Mouse (Mus musculus) kidney, embryonic 16.5 days (tissue): ENCODE measurements around the gene Olfr1513. TPM values are rescaled to one million over a fixed set of nuclear protein-coding genes. Genes with fewer than 3 reads are reported as not detected.
"Not testable (repeated sequence)": the region's sequence is repeated elsewhere in the genome, so short reads cannot be mapped to it uniquely, and the experiment has no call there.

ENCODE experiments used
- ATAC-seq: fragments of 200-750 bp; cut with Nextera tagmentation; 2 replicates; pipeline ENCODE4 v1.8.0; 2017; ENCODE audit warnings: moderate TSS enrichment; ENCODE audit not compliant: low FRiP score, low TSS enrichment
- H3K27ac ChIP-seq: fragments of 300-500 bp; sonication (generic); 2 replicates; pipeline ENCODE4 v1.5.1; 2014; ENCODE audit warnings: low read length
- H3K27me3 ChIP-seq: fragments of 300-500 bp; sonication (generic); 2 replicates; pipeline ENCODE4 v1.6.1; 2014; ENCODE audit warnings: low read length, control low read depth, mixed read lengths; ENCODE audit not compliant: insufficient read depth
- H3K36me3 ChIP-seq: fragments of 300-500 bp; sonication (generic); 2 replicates; pipeline ENCODE4 v1.6.1; 2014; ENCODE audit warnings: low read length, control low read depth, mixed read lengths; ENCODE audit not compliant: insufficient read depth
- H3K4me1 ChIP-seq: fragments of 300-500 bp; sonication (generic); 2 replicates; pipeline ENCODE4 v1.6.1; 2014; ENCODE audit warnings: low read length, control low read depth, mixed read lengths; ENCODE audit not compliant: insufficient read depth
- H3K4me2 ChIP-seq: fragments of 300-500 bp; sonication (generic); replicated peaks from 2 replicates; pipeline ENCODE4 v1.6.1; 2014; ENCODE audit warnings: low read depth, low read length
- H3K4me3 ChIP-seq: fragments of 300-500 bp; sonication (generic); 2 replicates; pipeline ENCODE4 v1.5.1; 2014; ENCODE audit warnings: mild to moderate bottlenecking, low read length
- H3K9ac ChIP-seq: fragments of 300-500 bp; sonication (generic); replicated peaks from 2 replicates; pipeline ENCODE4 v1.6.1; 2014; ENCODE audit warnings: low read length
- H3K9me3 ChIP-seq: fragments of 300-500 bp; sonication (generic); 2 replicates; pipeline ENCODE4 v1.6.1; 2016; ENCODE audit warnings: low read length, control low read depth
- WGBS: fragments of 180-500 bp; shearing (Covaris S2); extraction: QIAGEN DNeasy Blood & Tissue Kit; methylation state at CpG from one replicate; pipeline ENCODE4 v1.1.7; 2014; 5-methylcytosine and 5-hydroxymethylcytosine counted together
- polyA plus RNA-seq: library from polyadenylated mRNA; unstranded; fragments of >200 nt; fragmentation: Nextera tagmentation; extraction: Ambion mirVana; gene quantifications from 2 replicates; pipeline ENCODE4 v1.2.1, GENCODE M21; 2015

The Olfr1513 gene
- polyA plus RNA-seq, 1 experiment from 2014 or later: not detected

DNA sequence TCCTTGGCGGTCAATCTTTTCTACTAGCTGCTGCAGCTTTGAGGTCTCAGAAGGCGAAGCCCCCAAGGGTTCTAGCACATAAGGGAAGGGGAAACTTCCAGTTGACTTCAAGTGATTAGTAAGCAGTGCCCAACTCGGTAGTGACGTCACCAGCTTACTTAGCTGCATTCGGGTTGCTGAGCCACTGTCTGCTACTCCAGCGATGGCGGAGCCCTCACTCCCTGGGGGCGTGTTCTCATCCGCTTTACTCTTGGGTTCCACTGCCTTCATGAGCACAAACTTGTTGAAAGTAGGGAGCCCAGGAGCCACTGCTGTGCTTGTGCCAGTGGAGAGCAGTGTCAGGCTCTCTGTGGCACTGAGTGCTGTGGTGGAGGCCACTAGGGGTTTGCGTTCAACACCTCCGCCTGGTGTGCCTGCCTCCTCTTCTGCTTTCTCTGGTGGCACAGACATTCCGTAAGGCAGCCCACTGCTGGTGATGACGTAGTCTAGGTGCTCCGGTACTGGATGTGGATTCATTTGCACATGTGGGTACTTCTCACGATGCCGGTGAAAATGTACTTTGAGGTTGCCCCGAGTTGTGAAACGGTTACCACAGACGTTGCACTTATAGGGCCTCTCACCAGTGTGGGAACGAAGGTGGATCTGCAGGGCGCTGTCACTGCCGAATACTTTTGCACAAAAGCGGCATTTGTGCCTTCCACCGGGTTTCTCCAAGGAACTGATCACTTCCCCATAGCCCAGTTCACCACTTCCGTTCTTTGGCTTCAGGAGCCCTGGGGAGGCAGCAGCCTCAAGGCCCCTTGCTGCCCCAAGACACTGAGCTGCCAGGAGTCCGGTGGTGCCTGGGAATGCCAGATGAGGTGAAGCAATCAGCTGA is 42.0 kb downstream of the Olfr1513 start:
- ATAC-seq: no peak
- Histone ChIP-seq H3K36me3 (peaks cover 47% of the 10 kb centered on the region), H3K4me1 (peaks cover 39% of the 10 kb centered on the region), H3K27me3 (no peaks in the 10 kb centered on the region), H3K4me2 (peak overlapping the region; percentile 72), H3K27ac (no peak overlapping the region), H3K9me3 (peaks cover 6% of the 10 kb centered on the region; the same call in 1 of the 2 replicates), H3K4me3 (peak overlapping the region; percentile 88), H3K9ac (0 out of 2 replicates have a peak overlapping the region, but pooled peaks have one; percentile 94)
- 86% methylated on average over 26 of the region's 26 CpGs for WGBS

- H3K4me3 ChIP-seq: no peak overlapping the region
- no peak overlapping the region for H3K27ac ChIP-seq
- H3K4me1 ChIP-seq: peaks cover 35% of the 10 kb centered on the region
- H3K9me3 ChIP-seq: peaks cover 6% of the 10 kb centered on the region; the same call in 1 of the 2 replicates
- no peak for ATAC-seq
- no peak overlapping the region for H3K9ac ChIP-seq
- no peaks in the 10 kb centered on the region for H3K27me3 ChIP-seq
- 95% methylated on average over 2 of the region's 2 CpGs for WGBS
- no peak overlapping the region for H3K4me2 ChIP-seq
- peaks cover 47% of the 10 kb centered on the region for H3K36me3 ChIP-seq
Measured at GRCm38 (mm10) chr14:52310906-52311305, 45.3 kb downstream of the Olfr1513 start.

DNA sequence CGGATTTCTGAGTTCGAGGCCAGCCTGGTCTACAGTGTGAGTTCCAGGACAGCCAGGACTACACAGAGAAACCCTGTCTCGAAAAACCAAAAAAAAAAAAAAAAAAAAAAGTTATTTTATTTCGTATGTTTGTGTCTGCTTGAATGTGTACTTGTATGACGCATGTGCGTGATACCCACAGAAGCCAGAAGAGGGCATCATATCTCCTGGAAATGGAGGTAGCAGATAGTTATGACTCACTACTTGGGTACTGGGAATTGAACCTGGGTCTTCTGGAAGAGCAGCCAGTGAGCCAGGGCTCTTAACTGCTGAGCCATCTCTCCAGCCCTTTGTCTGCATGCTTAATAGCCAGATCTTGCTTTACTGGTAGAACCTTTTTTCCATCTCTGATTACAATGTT is 45.9 kb downstream of the Olfr1513 start:
- ATAC-seq, H3K9me3 ChIP-seq, H3K4me3 ChIP-seq, H3K9ac ChIP-seq, H3K4me2 ChIP-seq, H3K27me3 ChIP-seq, H3K27ac ChIP-seq: not testable (repeated sequence)
- Histone ChIP-seq H3K4me1 (peaks cover 35% of the 10 kb centered on the region), H3K36me3 (peaks cover 47% of the 10 kb centered on the region)
- 96% methylated on average over 5 of the region's 6 CpGs for WGBS

DNA sequence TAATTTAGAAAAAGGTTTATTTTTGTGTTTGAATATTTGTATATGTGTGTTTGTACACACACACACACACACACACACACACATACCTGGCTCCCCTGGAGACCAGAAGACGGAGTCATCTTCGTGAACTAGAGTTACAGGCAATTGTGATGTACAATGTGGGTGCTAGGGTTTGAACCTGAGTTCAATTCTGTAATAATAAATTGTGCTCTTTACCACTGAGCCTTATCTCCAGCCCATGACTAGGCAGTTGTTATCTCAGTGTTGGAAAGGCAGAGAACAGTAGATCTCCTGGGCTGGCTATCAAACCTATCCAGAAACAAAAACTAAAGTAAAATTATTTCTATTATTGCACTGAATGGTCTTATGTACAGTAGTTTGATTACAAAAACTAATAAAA is 50.1 kb downstream of the Olfr1513 start:
- Histone ChIP-seq H3K4me3 (no peak overlapping the region), H3K4me2 (no peak overlapping the region), H3K4me1 (peaks cover 8% of the 10 kb centered on the region; the same call in 1 of the 2 replicates), H3K27ac (no peak overlapping the region), H3K9ac (no peak overlapping the region), H3K27me3 (no peaks in the 10 kb centered on the region), H3K36me3 (peaks cover 8% of the 10 kb centered on the region), H3K9me3 (peaks cover 6% of the 10 kb centered on the region; the same call in 1 of the 2 replicates)
- ATAC-seq: no peak
- WGBS: 91% methylated on average over 2 of the region's 2 CpGs

GRCm38 (mm10) chr14:52304644-52305271 is 51.5 kb downstream of the Olfr1513 start, which contains the start of gene Mettl3:
Gene Mettl3 (minus strand): TSS chr14:52305128.
- peaks cover 8% of the 10 kb centered on the region; the same call in 1 of the 2 replicates for H3K4me1 ChIP-seq
- H3K4me2 ChIP-seq: peak within 1 kb of the TSS; percentile 59
- H3K36me3 ChIP-seq: peaks cover 8% of the 10 kb centered on the region
- no peaks in the 10 kb centered on the region for H3K27me3 ChIP-seq
- WGBS: under 1% methylated on average over 46 of the region's 46 CpGs
- ATAC-seq: peak; percentile 96
- peak within 1 kb of the TSS; percentile 82 for H3K9ac ChIP-seq
- no peaks in the 10 kb centered on the region for H3K9me3 ChIP-seq
- H3K4me3 ChIP-seq: peak within 1 kb of the TSS; percentile 84
- peak within 1 kb of the TSS; percentile 97 for H3K27ac ChIP-seq

- ATAC-seq, H3K9me3 ChIP-seq, H3K27ac ChIP-seq, H3K4me3 ChIP-seq, H3K9ac ChIP-seq, H3K27me3 ChIP-seq, H3K4me1 ChIP-seq: not testable (repeated sequence)
- Histone ChIP-seq H3K4me2 (peak overlapping the region; percentile 59; the same call in 1 of the 2 replicates), H3K36me3 (peaks cover 18% of the 10 kb centered on the region)
- 94% methylated on average over 3 of the region's 3 CpGs for WGBS
Measured at GRCm38 (mm10) chr14:52303517-52303916, 52.7 kb downstream of the Olfr1513 start.

Other genes starting within 250 kb of the Olfr1513 start
- gene Rpgrip1, start 245.7 kb downstream of the Olfr1513 start, polyA plus RNA-seq: 67.4 and 74.1 TPM in 2 replicates
- 51.1 and 60.0 TPM in 2 replicates for gene Supt16, start 159.0 kb downstream of the Olfr1513 start, polyA plus RNA-seq
- 27.5 and 34.9 TPM in 2 replicates for gene Chd8, start 98.6 kb downstream of the Olfr1513 start, polyA plus RNA-seq
- gene Tox4, start 77.3 kb downstream of the Olfr1513 start, polyA plus RNA-seq: 43.6 and 46.2 TPM in 2 replicates
- 23.3 and 24.4 TPM in 2 replicates for gene Rab2b, start 76.9 kb downstream of the Olfr1513 start, polyA plus RNA-seq
- gene Mettl3, start 51.3 kb downstream of the Olfr1513 start, polyA plus RNA-seq: 51.7 and 57.0 TPM in 2 replicates
- gene Sall2, start 27.6 kb downstream of the Olfr1513 start, polyA plus RNA-seq: 39.1 and 46.0 TPM in 2 replicates
- not detected in 2 replicates for gene Olfr1512, start 22.8 kb upstream of the Olfr1513 start, polyA plus RNA-seq
- not detected in 2 replicates for gene Olfr1511, start 41.0 kb upstream of the Olfr1513 start, polyA plus RNA-seq
- not detected in 2 replicates for gene Olfr1510, start 58.0 kb upstream of the Olfr1513 start, polyA plus RNA-seq
- gene Olfr1509, start 86.6 kb upstream of the Olfr1513 start, polyA plus RNA-seq: not detected in 2 replicates
- not detected in 2 replicates for gene Olfr1508, start 111.1 kb upstream of the Olfr1513 start, polyA plus RNA-seq
- not detected in 2 replicates for gene Olfr1507, start 139.3 kb upstream of the Olfr1513 start, polyA plus RNA-seq